Mouse (Mus musculus): ENCODE measurements at regions not wholly inside any gene's neighbourhood (a gene's known extent, or its start where the extent isn't known, plus 50 kb on each side); places are given as distances from the start of the nearest gene placed in this dataset.

DNA sequence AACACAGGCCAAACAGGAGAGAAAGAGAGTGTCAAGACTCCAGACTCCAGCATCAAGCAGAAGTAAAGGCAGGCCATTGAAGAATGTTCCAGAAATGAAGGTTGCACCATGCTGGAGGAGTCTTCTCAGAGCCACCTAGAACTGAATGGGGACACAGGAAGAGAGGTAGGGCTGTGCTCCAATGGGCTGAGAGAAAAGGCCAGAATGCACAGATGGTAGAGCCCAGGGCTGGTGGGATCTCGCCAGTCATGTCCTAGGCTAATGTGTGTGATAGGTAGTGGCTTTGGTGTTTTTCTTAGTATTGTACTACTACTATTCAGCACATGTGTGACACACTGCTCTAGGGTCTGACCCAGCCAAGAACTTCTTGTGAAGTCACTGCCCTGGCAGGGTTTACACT is 117.9 kb downstream of the Vegfa start:
- TF ChIP-seq CTCF (IDR thresholded peaks at IDR 0.05; ENCODE audit: extremely low read depth, insufficient read depth, low read length) = no peak
- TF ChIP-seq POLR2A (IDR thresholded peaks at IDR 0.05; ENCODE audit: extremely low read depth, insufficient read depth, low read length) = no peak
